Mouse (Mus musculus) neural tube, embryonic 14.5 days (tissue): ENCODE results near the gene Pttg1. TPM values are rescaled to one million over a fixed set of nuclear protein-coding genes. Genes with fewer than 3 reads are reported as not detected.

ENCODE experiments used
- ATAC-seq: fragments of 200-750 bp; cut with Nextera tagmentation; 2 replicates; pipeline ENCODE4 v1.8.0; 2017; ENCODE audit warnings: low read depth, mild to moderate bottlenecking, moderate TSS enrichment, moderate library complexity
- H3K27ac ChIP-seq: fragments of 300-500 bp; sonication (generic); 2 replicates; pipeline ENCODE4 v1.5.1; 2014; ENCODE audit warnings: low read depth, mild to moderate bottlenecking, control low read depth, low read length, moderate library complexity, mixed read lengths
- H3K27me3 ChIP-seq: fragments of 300-500 bp; sonication (generic); 2 replicates; pipeline ENCODE4 v1.6.1; 2014; ENCODE audit warnings: low read length; ENCODE audit not compliant: control insufficient read depth, insufficient read depth
- H3K36me3 ChIP-seq: fragments of 300-500 bp; sonication (generic); 2 replicates; pipeline ENCODE4 v1.6.1; 2014; ENCODE audit warnings: low read length, mixed read lengths; ENCODE audit not compliant: control insufficient read depth, insufficient read depth
- H3K4me1 ChIP-seq: fragments of 300-500 bp; sonication (generic); 2 replicates; pipeline ENCODE4 v1.6.1; 2014; ENCODE audit warnings: low read length; ENCODE audit not compliant: control insufficient read depth, insufficient read depth
- H3K4me2 ChIP-seq: fragments of 300-500 bp; sonication (generic); 2 replicates; pipeline ENCODE4 v1.6.1; 2014; ENCODE audit warnings: mild to moderate bottlenecking, low read depth, low read length, control low read depth
- H3K4me3 ChIP-seq: fragments of 300-500 bp; sonication (generic); 2 replicates; pipeline ENCODE4 v1.5.1; 2014; ENCODE audit warnings: low read depth, low read length, control low read depth, mixed read lengths
- H3K9ac ChIP-seq: fragments of 300-500 bp; sonication (generic); replicated peaks from 2 replicates; pipeline ENCODE4 v1.6.1; 2014; ENCODE audit warnings: low read depth, mild to moderate bottlenecking, control low read depth, low read length, mixed read lengths
- H3K9me3 ChIP-seq: fragments of 300-500 bp; sonication (generic); 2 replicates; pipeline ENCODE4 v1.6.1; 2016; ENCODE audit warnings: low read length; ENCODE audit not compliant: control insufficient read depth
- WGBS: fragments of 180-500 bp; shearing (Covaris S2); extraction: QIAGEN DNeasy Blood & Tissue Kit; methylation state at CpG from one replicate; pipeline ENCODE4 v1.1.7; 2014; 5-methylcytosine and 5-hydroxymethylcytosine counted together
- polyA plus RNA-seq: library from polyadenylated mRNA; unstranded; fragments of >200 nt; fragmentation: Nextera tagmentation; extraction: Ambion mirVana; gene quantifications from 2 replicates; pipeline ENCODE4 v1.2.1, GENCODE M21; 2014

Pttg1 gene
- polyA plus RNA-seq, 1 experiment from 2014 or later = 36.1 TPM

GRCm38 (mm10) chr11:43417201-43417600 lies 8.8 kb downstream of the Pttg1 start:
- Histone ChIP-seq H3K4me3 (no peak overlapping the region), H3K9me3 (no peaks in the 10 kb centered on the region), H3K4me1 (no peaks in the 10 kb centered on the region), H3K9ac (no peak overlapping the region), H3K27ac (no peak overlapping the region), H3K27me3 (no peaks in the 10 kb centered on the region), H3K4me2 (no peak overlapping the region), H3K36me3 (no peaks in the 10 kb centered on the region)
- ATAC-seq = no peak
- WGBS = 43% methylated on average over 7 of the region's 7 CpGs

- Histone ChIP-seq H3K4me1 (no peaks in the 10 kb centered on the region), H3K9me3 (no peaks in the 10 kb centered on the region), H3K27ac (no peak overlapping the region), H3K27me3 (no peaks in the 10 kb centered on the region), H3K4me2 (no peak overlapping the region), H3K4me3 (no peak overlapping the region), H3K9ac (no peak overlapping the region), H3K36me3 (no peaks in the 10 kb centered on the region)
- ATAC-seq = peak; percentile 52; the same call in 1 of the 2 replicates
- 27% methylated on average over 14 of the region's 14 CpGs for WGBS
Observed at GRCm38 (mm10) chr11:43412771-43413451, 13.1 kb downstream of the Pttg1 start.

- H3K4me2 ChIP-seq = no peak overlapping the region
- no peak overlapping the region for H3K9ac ChIP-seq
- H3K4me3 ChIP-seq = no peak overlapping the region
- 0% methylated on average over 1 of the region's 1 CpGs for WGBS
- H3K27me3 ChIP-seq = no peaks in the 10 kb centered on the region
- peak; percentile 55 for ATAC-seq
- H3K36me3 ChIP-seq = no peaks in the 10 kb centered on the region
- H3K9me3 ChIP-seq = no peaks in the 10 kb centered on the region
- H3K4me1 ChIP-seq = no peaks in the 10 kb centered on the region
- H3K27ac ChIP-seq = no peak overlapping the region
Observed at GRCm38 (mm10) chr11:43411413-43411812, 14.6 kb downstream of the Pttg1 start.

GRCm38 (mm10) chr11:43410291-43410690 lies 15.8 kb downstream of the Pttg1 start:
- Histone ChIP-seq H3K9me3 (no peaks in the 10 kb centered on the region), H3K4me1 (no peaks in the 10 kb centered on the region), H3K27ac (no peak overlapping the region), H3K27me3 (no peaks in the 10 kb centered on the region), H3K4me2 (no peak overlapping the region), H3K36me3 (no peaks in the 10 kb centered on the region), H3K4me3 (no peak overlapping the region), H3K9ac (no peak overlapping the region)
- no peak for ATAC-seq
- 60% methylated on average over 7 of the region's 7 CpGs for WGBS

GRCm38 (mm10) chr11:43408888-43409287 lies 17.2 kb downstream of the Pttg1 start:
- Histone ChIP-seq H3K27ac (no peak overlapping the region), H3K4me3 (no peak overlapping the region), H3K4me2 (no peak overlapping the region), H3K9me3 (no peaks in the 10 kb centered on the region; the same call in 1 of the 2 replicates), H3K36me3 (no peaks in the 10 kb centered on the region), H3K27me3 (no peaks in the 10 kb centered on the region), H3K4me1 (no peaks in the 10 kb centered on the region), H3K9ac (no peak overlapping the region)
- 86% methylated on average over 2 of the region's 2 CpGs for WGBS
- no peak for ATAC-seq

GRCm38 (mm10) chr11:43404150-43404807 lies 21.8 kb downstream of the Pttg1 start:
- no peaks in the 10 kb centered on the region for H3K4me1 ChIP-seq
- H3K9ac ChIP-seq = no peak overlapping the region
- WGBS = 93% methylated on average over 15 of the region's 15 CpGs
- H3K9me3 ChIP-seq = no peaks in the 10 kb centered on the region; the same call in 1 of the 2 replicates
- H3K36me3 ChIP-seq = no peaks in the 10 kb centered on the region
- H3K4me2 ChIP-seq = no peak overlapping the region
- ATAC-seq = no peak
- no peak overlapping the region for H3K27ac ChIP-seq
- no peaks in the 10 kb centered on the region for H3K27me3 ChIP-seq
- H3K4me3 ChIP-seq = no peak overlapping the region

- no peaks in the 10 kb centered on the region for H3K4me1 ChIP-seq
- H3K4me2 ChIP-seq = no peak overlapping the region
- H3K36me3 ChIP-seq = no peaks in the 10 kb centered on the region
- ATAC-seq = no peak
- no peak overlapping the region for H3K9ac ChIP-seq
- WGBS = 100% methylated on average over 1 of the region's 1 CpGs
- H3K9me3 ChIP-seq = no peaks in the 10 kb centered on the region; the same call in 1 of the 2 replicates
- no peaks in the 10 kb centered on the region for H3K27me3 ChIP-seq
- H3K27ac ChIP-seq = no peak overlapping the region
- H3K4me3 ChIP-seq = no peak overlapping the region
Observed at GRCm38 (mm10) chr11:43400131-43400530, 25.9 kb downstream of the Pttg1 start.

GRCm38 (mm10) chr11:43399297-43399696 lies 26.8 kb downstream of the Pttg1 start:
- Histone ChIP-seq H3K36me3 (no peaks in the 10 kb centered on the region), H3K27me3 (no peaks in the 10 kb centered on the region), H3K4me2 (no peak overlapping the region), H3K4me3 (no peak overlapping the region), H3K4me1 (no peaks in the 10 kb centered on the region), H3K27ac (no peak overlapping the region), H3K9ac (no peak overlapping the region), H3K9me3 (no peaks in the 10 kb centered on the region)
- WGBS = 46% methylated on average over 4 of the region's 4 CpGs
- ATAC-seq = no peak

GRCm38 (mm10) chr11:43396672-43397071 lies 29.4 kb downstream of the Pttg1 start:
- H3K9ac ChIP-seq = no peak overlapping the region
- no peaks in the 10 kb centered on the region for H3K27me3 ChIP-seq
- WGBS = 76% methylated on average over 7 of the region's 7 CpGs
- H3K4me1 ChIP-seq = no peaks in the 10 kb centered on the region
- ATAC-seq = no peak
- no peaks in the 10 kb centered on the region for H3K9me3 ChIP-seq
- H3K4me2 ChIP-seq = no peak overlapping the region
- no peak overlapping the region for H3K4me3 ChIP-seq
- H3K27ac ChIP-seq = no peak overlapping the region
- no peaks in the 10 kb centered on the region for H3K36me3 ChIP-seq
